Mouse (Mus musculus): ENCODE results near the gene Igf1.

DNA sequence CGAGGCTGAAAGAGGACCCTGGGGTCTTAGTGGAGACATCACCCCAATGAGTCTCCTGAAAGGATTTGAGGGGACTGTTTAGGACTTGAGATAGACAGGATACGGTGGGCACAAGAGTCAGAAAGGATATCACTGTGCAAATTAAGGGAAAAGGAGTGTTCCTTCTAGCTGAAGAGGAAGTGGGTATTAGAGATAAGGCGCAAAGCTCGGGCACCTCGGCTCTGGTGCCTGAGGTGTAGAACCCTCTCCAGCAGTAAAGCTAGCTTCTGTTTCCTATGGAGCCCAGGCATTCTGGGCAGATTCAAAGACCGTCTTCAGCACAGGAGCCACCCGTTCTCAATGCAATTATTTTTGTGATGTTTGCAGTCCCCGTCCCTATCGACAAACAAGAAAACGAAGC, 56.9 kb downstream of the Igf1 start:
- no peak for TF ChIP-seq CTCF (IDR thresholded peaks at IDR 0.05; ENCODE audit: extremely low read depth, insufficient read depth, insufficient read length, insufficient replicate concordance)
- TF ChIP-seq POLR2A (IDR thresholded peaks at IDR 0.05; ENCODE audit: low read depth, low read length), result no peak

Data from spleen, adult 2 months (tissue).